Mouse (Mus musculus) hindbrain, embryonic 15.5 days (tissue): Measurements from ENCODE around the gene Usp32. TPM values are rescaled to one million over a fixed set of nuclear protein-coding genes. Genes with fewer than 3 reads are reported as not detected.

Source experiments
- ATAC-seq: fragments of 200-750 bp; cut with Nextera tagmentation; 2 replicates; pipeline ENCODE4 v1.8.0; 2017; ENCODE audit warnings: low read depth, moderate number of reproducible peaks, moderate TSS enrichment; ENCODE audit not compliant: low FRiP score
- H3K27ac ChIP-seq: fragments of 300-500 bp; sonication (generic); replicated peaks from 2 replicates; pipeline ENCODE4 v1.5.1; 2015; ENCODE audit warnings: mild to moderate bottlenecking, inconsistent platforms
- H3K27me3 ChIP-seq: fragments of 300-500 bp; sonication (generic); 2 replicates; pipeline ENCODE4 v1.6.1; 2015; ENCODE audit warnings: control low read depth, inconsistent platforms
- H3K36me3 ChIP-seq: fragments of 300-500 bp; sonication (generic); 2 replicates; pipeline ENCODE4 v1.6.1; 2015; ENCODE audit warnings: control low read depth, inconsistent platforms
- H3K4me1 ChIP-seq: fragments of 300-500 bp; sonication (generic); replicated peaks from 2 replicates; pipeline ENCODE4 v1.6.1; 2015; ENCODE audit warnings: control low read depth, inconsistent platforms
- H3K4me2 ChIP-seq: fragments of 300-500 bp; sonication (generic); 2 replicates; pipeline ENCODE4 v1.6.1; 2015; ENCODE audit warnings: moderate library complexity, mild to moderate bottlenecking, inconsistent platforms
- H3K4me3 ChIP-seq: fragments of 300-500 bp; sonication (generic); 2 replicates; pipeline ENCODE4 v1.5.1; 2015; ENCODE audit warnings: mild to moderate bottlenecking, inconsistent platforms
- H3K9ac ChIP-seq: fragments of 300-500 bp; sonication (generic); 2 replicates; pipeline ENCODE4 v1.6.1; 2015; ENCODE audit warnings: inconsistent platforms
- H3K9me3 ChIP-seq: fragments of 300-500 bp; sonication (generic); 2 replicates; pipeline ENCODE4 v1.6.1; 2016; ENCODE audit warnings: control low read depth, inconsistent platforms
- WGBS: fragments of 180-500 bp; shearing (Covaris S2); methylation state at CpG from one replicate; pipeline ENCODE4 v1.1.7; 2015; 5-methylcytosine and 5-hydroxymethylcytosine counted together
- polyA plus RNA-seq: library from polyadenylated mRNA; unstranded; fragments of >200 nt; fragmentation: Nextera tagmentation; extraction: Ambion mirVana; gene quantifications from 2 replicates; pipeline ENCODE4 v1.2.1, GENCODE M21; 2015

Usp32 gene
- polyA plus RNA-seq, 1 experiment from 2014 or later = 10.6 TPM

DNA sequence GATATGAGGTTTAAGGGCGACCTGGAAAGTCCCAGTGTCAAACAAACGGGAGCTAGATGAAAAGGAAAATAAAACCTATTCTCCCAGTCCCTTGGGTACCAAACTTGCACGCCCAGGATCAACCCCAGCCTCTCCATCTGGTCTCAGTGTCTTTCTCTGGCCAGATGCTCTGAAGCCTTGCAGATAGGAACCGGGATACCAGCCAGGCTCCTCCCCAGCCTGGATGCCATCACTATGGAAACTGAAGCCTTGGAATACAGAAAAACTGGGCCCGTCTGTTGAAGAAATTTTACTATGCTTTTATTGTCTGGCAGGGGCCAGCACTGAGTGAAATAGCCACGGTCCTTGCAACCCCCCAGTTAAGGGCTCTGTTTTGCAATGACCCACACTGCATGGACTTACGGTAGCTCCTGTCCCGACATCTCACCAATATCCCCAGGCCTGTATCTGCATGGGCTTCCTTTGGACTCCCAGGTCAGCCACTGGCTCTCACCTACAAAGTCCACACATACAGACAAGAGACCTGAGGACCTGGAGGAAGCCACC lies 200.4 kb downstream of the Usp32 start:
- 37% methylated on average over 8 of the region's 8 CpGs for WGBS
- no peak overlapping the region for H3K9ac ChIP-seq
- H3K4me3 ChIP-seq = no peak overlapping the region
- no peak overlapping the region for H3K4me2 ChIP-seq
- H3K27ac ChIP-seq = peak overlapping the region; percentile 53; the same call in 1 of the 2 replicates
- no peaks in the 10 kb centered on the region for H3K9me3 ChIP-seq
- H3K36me3 ChIP-seq = no peaks in the 10 kb centered on the region
- ATAC-seq = peak; percentile 77; the same call in 1 of the 2 replicates
- H3K4me1 ChIP-seq = peaks cover 19% of the 10 kb centered on the region
- H3K27me3 ChIP-seq = 0 out of 2 replicates have a peak, but pooled peaks cover 4% of the 10 kb centered on the region

Other genes with a start within 250 kb of the Usp32 start
- gene Znhit3, start 223.8 kb downstream of the Usp32 start, polyA plus RNA-seq = 67.6 and 67.9 TPM in 2 replicates
- gene Car4, start 182.4 kb downstream of the Usp32 start, polyA plus RNA-seq = 3.8 and 4.1 TPM in 2 replicates
- 0.58 and 0.84 TPM in 2 replicates for gene 1700125H20Rik, start 30.2 kb upstream of the Usp32 start, polyA plus RNA-seq
- 46.4 and 46.9 TPM in 2 replicates for gene Appbp2, start 95.0 kb upstream of the Usp32 start, polyA plus RNA-seq
- 16.8 and 17.2 TPM in 2 replicates for gene Ppm1d, start 171.1 kb upstream of the Usp32 start, polyA plus RNA-seq
- gene Bcas3, start 213.0 kb upstream of the Usp32 start, polyA plus RNA-seq = 31.3 and 31.9 TPM in 2 replicates